Mouse (Mus musculus): ENCODE data around the gene Atp2c1. TPM values are rescaled to one million over a fixed set of nuclear protein-coding genes. Genes with fewer than 3 reads are reported as not detected.

The Atp2c1 gene
- polyA plus RNA-seq, 1 experiment from 2014 or later: 37.7 TPM

DNA sequence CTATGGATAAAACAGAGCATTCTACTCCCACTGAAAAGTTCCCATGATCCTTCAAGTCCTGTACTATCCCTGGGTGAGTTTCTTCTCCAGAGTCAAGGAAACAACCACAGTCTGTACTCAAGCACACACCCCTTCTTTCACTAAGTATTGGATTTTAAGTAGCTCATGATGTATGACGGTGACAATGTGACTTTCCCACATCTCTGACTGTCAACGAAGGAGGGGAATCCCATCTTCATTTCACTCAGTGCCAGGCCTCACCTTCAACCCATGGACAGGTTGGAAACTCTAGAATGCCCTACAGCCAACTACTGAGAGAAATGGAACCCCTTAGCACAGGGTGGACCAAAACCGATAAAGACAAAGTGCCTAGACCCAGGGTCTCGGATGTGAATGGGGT is 160.9 kb downstream of the Atp2c1 start:
- no peak for DNase-seq (ENCODE audit: low spot score)

DNA sequence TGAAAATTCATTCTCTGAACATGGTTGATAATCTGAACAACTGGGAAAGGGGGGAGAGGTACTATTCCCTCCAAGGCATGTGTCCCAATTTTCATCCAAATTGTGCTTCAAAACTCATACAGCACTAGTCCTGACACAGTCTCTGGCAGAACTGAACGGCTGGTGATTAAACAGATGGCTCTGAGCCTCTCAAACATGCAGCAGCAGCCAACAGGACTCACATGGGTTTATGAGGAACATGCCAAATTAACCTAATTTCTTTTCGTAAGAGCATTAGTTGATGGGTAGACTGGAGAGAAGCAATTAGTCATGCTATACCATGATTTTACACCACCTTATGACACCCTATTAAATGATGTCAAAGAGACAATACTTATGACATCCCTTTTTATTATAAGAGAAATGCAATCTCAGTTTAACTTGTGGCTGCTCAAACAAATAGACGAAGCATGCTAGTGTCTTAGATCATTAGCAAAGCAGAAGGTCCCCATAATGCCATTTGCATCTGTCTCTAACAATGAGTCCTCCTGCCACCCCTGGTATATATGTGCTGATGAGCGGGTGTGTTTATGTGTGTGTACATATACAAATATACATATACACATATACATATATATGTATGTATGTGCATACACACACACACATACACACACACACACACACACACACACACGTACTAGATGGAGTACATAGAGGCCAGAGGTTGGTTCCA is 163.4 kb downstream of the Atp2c1 start:
- DNase-seq (ENCODE audit: low spot score): no peak

DNA sequence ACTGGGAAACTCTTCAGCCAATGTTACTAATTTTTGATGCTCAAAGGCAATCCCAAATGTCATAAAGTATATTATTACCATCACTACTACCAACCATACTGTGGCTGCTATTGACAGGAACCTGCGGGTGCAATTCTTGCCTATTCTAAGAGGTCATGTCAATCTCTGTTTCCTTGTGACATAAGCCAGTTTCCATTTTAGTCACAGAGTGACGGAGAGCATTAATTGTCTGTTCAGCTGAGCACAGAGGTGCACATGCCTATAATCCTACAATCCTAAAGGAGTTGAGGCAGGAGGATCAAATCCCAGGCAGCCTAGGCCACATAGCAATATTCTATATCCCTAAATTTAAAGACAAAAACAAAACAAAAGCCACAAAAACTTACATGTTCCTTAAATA is 164.9 kb downstream of the Atp2c1 start:
- DNase-seq (ENCODE audit: low spot score): no peak

Other genes starting within 250 kb of the Atp2c1 start
- 16.0 and 17.3 TPM in 2 replicates for gene Aste1, start 131.9 kb downstream of the Atp2c1 start, polyA plus RNA-seq (2015; fragmentation: Nextera tagmentation; extraction: Ambion mirVana)
- gene Nek11, start 131.8 kb downstream of the Atp2c1 start, polyA plus RNA-seq (2015; fragmentation: Nextera tagmentation; extraction: Ambion mirVana): 0.53 and 0.62 TPM in 2 replicates
- 14.1 and 15.4 TPM in 2 replicates for gene Pik3r4, start 115.7 kb upstream of the Atp2c1 start, polyA plus RNA-seq (2015; fragmentation: Nextera tagmentation; extraction: Ambion mirVana)

Measured in thymus, postnatal 0 days (tissue).